Mouse (Mus musculus) lung, postnatal 0 days (tissue): Measurements from ENCODE around the gene Stag3. TPM values are rescaled to one million over a fixed set of nuclear protein-coding genes. Genes with fewer than 3 reads are reported as not detected.

Source experiments
- ATAC-seq: fragments of 200-750 bp; cut with Nextera tagmentation; 2 replicates; pipeline ENCODE4 v1.8.0; 2017; ENCODE audit warnings: moderate library complexity
- DNase-seq: peaks from one replicate; pipeline ENCODE4 v3.0.0-alpha.2; 2016; ENCODE audit warnings: low spot score
- H3K27ac ChIP-seq: fragments of 300-500 bp; sonication (generic); 2 replicates; pipeline ENCODE4 v1.5.1; 2014; ENCODE audit warnings: antibody characterized with exemption, mild to moderate bottlenecking, low read length, mixed read lengths
- H3K27me3 ChIP-seq: fragments of 300-500 bp; sonication (generic); replicated peaks from 2 replicates; pipeline ENCODE4 v1.6.1; 2014; ENCODE audit warnings: low read length, mixed read lengths; ENCODE audit not compliant: insufficient read depth
- H3K36me3 ChIP-seq: fragments of 300-500 bp; sonication (generic); 2 replicates; pipeline ENCODE4 v1.6.1; 2014; ENCODE audit warnings: low read length, mixed read lengths; ENCODE audit not compliant: insufficient read depth
- H3K4me1 ChIP-seq: fragments of 300-500 bp; sonication (generic); 2 replicates; pipeline ENCODE4 v1.6.1; 2014; ENCODE audit warnings: antibody characterized with exemption, low read depth, low read length, mixed read lengths; ENCODE audit not compliant: insufficient read depth
- H3K4me2 ChIP-seq: fragments of 300-500 bp; sonication (generic); replicated peaks from 2 replicates; pipeline ENCODE4 v1.6.1; 2014; ENCODE audit warnings: low read depth, mild to moderate bottlenecking, low read length, moderate library complexity, mixed read lengths
- H3K4me3 ChIP-seq: fragments of 300-500 bp; sonication (generic); 2 replicates; pipeline ENCODE4 v1.5.1; 2014; ENCODE audit warnings: low read depth, low read length
- H3K9ac ChIP-seq: fragments of 300-500 bp; sonication (generic); replicated peaks from 2 replicates; pipeline ENCODE4 v1.6.1; 2014; ENCODE audit warnings: low read depth, mild to moderate bottlenecking
- H3K9me3 ChIP-seq: fragments of 300-500 bp; sonication (generic); 2 replicates; pipeline ENCODE4 v1.6.1; 2016; ENCODE audit warnings: low read length, mixed read lengths
- CTCF ChIP-seq: IDR thresholded peaks from 2 replicates; pipeline ENCODE4 v1.5.1; 2016; ENCODE audit warnings: antibody characterized with exemption, mild to moderate bottlenecking
- EP300 ChIP-seq: IDR thresholded peaks from 2 replicates; pipeline ENCODE4 v1.6.1; 2016; ENCODE audit warnings: antibody characterized with exemption, mild to moderate bottlenecking, control low read depth
- WGBS: fragments of 180-500 bp; shearing (Covaris S2); extraction: QIAGEN DNeasy Blood & Tissue Kit; methylation state at CpG from one replicate; pipeline ENCODE4 v1.1.7; 2014; 5-methylcytosine and 5-hydroxymethylcytosine counted together
- polyA plus RNA-seq: library from polyadenylated mRNA; unstranded; fragments of >200 nt; fragmentation: Nextera tagmentation; extraction: Ambion mirVana; gene quantifications from 2 replicates; pipeline ENCODE4 v1.2.1, GENCODE M21; 2015

The Stag3 gene
- polyA plus RNA-seq, 1 experiment from 2014 or later: 0.20 TPM

DNA sequence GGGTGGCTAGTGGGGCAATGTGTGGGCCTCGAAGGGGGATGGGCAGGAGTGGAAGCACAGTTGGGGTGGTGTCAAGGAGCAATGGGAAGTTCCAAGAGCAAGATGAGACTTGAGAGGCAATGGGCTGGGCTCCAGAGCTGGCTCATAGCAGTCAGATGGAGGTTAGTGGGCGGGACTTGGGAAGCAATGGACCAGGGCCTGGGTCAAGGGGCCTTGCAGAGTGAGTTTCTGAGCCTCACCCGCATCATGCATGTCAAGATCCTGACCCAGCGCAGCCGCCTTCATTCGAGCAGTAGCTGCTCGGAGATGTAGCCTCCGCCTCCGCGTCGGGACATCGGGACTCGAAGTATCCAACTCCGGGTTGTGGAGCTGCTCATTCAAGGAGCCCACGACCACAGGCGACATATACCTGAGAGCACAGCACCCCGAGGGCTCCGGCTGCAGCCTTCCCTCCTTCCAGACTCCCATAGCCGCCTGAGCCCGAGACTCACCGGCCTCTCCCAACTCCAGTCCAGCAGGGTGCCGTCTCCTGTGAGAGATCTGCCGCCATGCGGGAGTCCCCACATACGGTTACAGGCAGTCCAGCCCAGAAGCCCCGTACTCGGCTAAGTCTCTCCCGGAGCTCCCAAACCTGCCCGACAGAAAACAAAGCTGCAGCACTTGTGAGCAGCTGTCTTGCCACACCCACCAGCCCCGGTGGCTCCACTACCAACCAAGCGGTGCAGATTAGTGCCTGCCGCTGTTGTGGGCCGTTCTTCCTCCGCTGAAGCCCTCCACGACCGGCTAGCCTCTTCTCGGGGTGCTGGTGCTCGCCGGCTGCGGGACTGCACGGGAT, 4.6 kb upstream of the Stag3 start:
- TF ChIP-seq EP300 (no peak), CTCF (no peak)
- peak overlapping the region; percentile 38 for H3K4me2 ChIP-seq
- H3K36me3 ChIP-seq: no peaks in the 10 kb centered on the region
- 41% methylated on average over 41 of the region's 41 CpGs for WGBS
- ATAC-seq (no peak), DNase-seq (no peak)
- no peaks in the 10 kb centered on the region for H3K9me3 ChIP-seq
- H3K4me3 ChIP-seq: no peak overlapping the region
- no peaks in the 10 kb centered on the region for H3K27me3 ChIP-seq
- H3K27ac ChIP-seq: no peak overlapping the region
- no peaks in the 10 kb centered on the region for H3K4me1 ChIP-seq
- H3K9ac ChIP-seq: 0 out of 2 replicates have a peak overlapping the region, but pooled peaks have one; percentile 8

GRCm38 (mm10) chr5:138277994-138278393, 2.0 kb upstream of the Stag3 start:
- DNase-seq (no peak), ATAC-seq (no peak)
- no peak overlapping the region for H3K4me2 ChIP-seq

DNA sequence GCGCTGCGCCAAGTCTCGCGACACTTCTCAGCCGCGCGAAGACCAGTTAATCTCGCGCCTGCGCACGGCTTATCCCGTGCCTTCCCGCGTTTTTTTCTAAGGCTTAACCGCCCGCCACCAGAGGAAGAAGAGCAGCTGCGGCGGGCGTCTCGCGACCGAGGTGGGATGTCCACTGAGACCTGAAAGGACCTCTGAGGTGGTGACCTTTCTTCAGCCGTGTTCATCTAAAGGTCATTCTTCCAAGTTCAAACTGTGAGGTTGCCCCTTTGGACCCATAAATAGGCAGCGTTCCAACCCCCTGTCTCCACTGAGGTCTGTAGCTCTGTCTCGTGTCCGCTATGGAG, 357 bp downstream of the Stag3 start:
- no peaks in the 10 kb centered on the region for H3K9me3 ChIP-seq
- 18% methylated on average over 26 of the region's 26 CpGs for WGBS
- no peaks in the 10 kb centered on the region for H3K27me3 ChIP-seq
- peak overlapping the region; percentile 34; the same call in 1 of the 2 replicates for H3K4me3 ChIP-seq
- H3K36me3 ChIP-seq: no peaks in the 10 kb centered on the region
- TF ChIP-seq CTCF (no peak), EP300 (no peak)
- H3K4me1 ChIP-seq: no peaks in the 10 kb centered on the region
- H3K9ac ChIP-seq: no peak overlapping the region
- H3K27ac ChIP-seq: no peak overlapping the region
- H3K4me2 ChIP-seq: peak overlapping the region; percentile 72
- no peak for ATAC-seq
- DNase-seq: no peak

More at GRCm38 (mm10) chr5:138277994-138278393, 2.0 kb upstream of the Stag3 start:
- TF ChIP-seq EP300 (no peak), CTCF (no peak)
- H3K9me3 ChIP-seq: no peaks in the 10 kb centered on the region
- no peaks in the 10 kb centered on the region for H3K4me1 ChIP-seq
- H3K36me3 ChIP-seq: no peaks in the 10 kb centered on the region
- no peak overlapping the region for H3K9ac ChIP-seq
- H3K4me3 ChIP-seq: no peak overlapping the region
- no peak overlapping the region for H3K27ac ChIP-seq
- no peaks in the 10 kb centered on the region for H3K27me3 ChIP-seq
- 84% methylated on average over 7 of the region's 7 CpGs for WGBS

DNA sequence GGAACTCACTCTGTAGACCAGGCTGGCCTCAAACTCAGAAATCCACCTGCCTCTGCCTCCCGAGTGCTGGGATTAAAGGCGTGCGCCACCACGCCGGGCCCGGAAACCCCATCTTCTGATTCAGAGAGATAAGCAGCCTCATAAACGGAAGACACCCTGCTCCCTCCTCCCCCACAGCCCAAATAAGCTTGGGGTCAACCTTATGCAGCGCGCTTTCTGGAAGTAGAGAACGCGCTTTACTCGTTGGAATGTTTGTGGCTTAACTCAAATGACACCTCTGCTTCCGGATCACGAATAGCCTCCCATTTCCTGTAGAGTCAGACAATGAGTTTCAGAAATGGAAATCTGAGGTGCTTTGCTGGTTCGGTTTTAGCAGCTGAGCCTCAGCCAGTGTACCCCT, 789 bp downstream of the Stag3 start:
- no peak for TF ChIP-seq EP300
- no peak for TF ChIP-seq CTCF
- H3K9ac ChIP-seq: no peak overlapping the region
- no peak overlapping the region for H3K27ac ChIP-seq
- H3K36me3 ChIP-seq: no peaks in the 10 kb centered on the region
- DNase-seq (no peak), ATAC-seq (no peak)
- H3K27me3 ChIP-seq: no peaks in the 10 kb centered on the region
- no peak overlapping the region for H3K4me3 ChIP-seq
- no peaks in the 10 kb centered on the region for H3K9me3 ChIP-seq
- H3K4me1 ChIP-seq: no peaks in the 10 kb centered on the region
- WGBS: 89% methylated on average over 15 of the region's 15 CpGs
- no peak overlapping the region for H3K4me2 ChIP-seq

DNA sequence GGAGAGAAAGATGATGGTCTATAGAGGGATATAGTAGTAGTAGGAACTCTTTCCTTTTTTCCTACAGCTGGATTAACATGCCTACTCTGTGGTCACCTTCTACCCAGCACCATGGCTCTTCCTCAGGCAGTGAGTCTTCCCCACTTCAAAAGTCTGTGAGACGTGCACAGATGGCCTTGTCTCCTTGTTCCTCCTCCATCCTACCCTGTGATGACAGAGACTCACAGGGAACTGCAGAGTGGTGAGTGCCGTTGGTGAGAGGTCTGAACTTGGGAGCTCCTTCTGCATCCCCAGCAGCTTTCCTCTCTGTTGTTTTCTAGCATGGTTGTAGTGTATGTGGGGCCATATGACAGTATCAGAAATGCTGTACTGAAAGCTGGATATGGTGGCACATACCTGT, 1.8 kb downstream of the Stag3 start:
- H3K4me2 ChIP-seq: no peak overlapping the region
- WGBS: 68% methylated on average over 2 of the region's 2 CpGs
- no peaks in the 10 kb centered on the region for H3K9me3 ChIP-seq
- H3K9ac ChIP-seq: no peak overlapping the region
- DNase-seq (no peak), ATAC-seq (no peak)
- no peaks in the 10 kb centered on the region for H3K27me3 ChIP-seq
- TF ChIP-seq CTCF (no peak), EP300 (no peak)
- no peaks in the 10 kb centered on the region for H3K36me3 ChIP-seq
- H3K4me1 ChIP-seq: no peaks in the 10 kb centered on the region
- H3K27ac ChIP-seq: no peak overlapping the region
- H3K4me3 ChIP-seq: no peak overlapping the region

GRCm38 (mm10) chr5:138283540-138283939, 3.5 kb downstream of the Stag3 start:
- peak; percentile 41 for TF ChIP-seq CTCF
- TF ChIP-seq EP300: no peak
- Histone ChIP-seq H3K27me3 (no peaks in the 10 kb centered on the region), H3K9ac (no peak overlapping the region), H3K4me3 (no peak overlapping the region), H3K27ac (no peak overlapping the region), H3K4me1 (no peaks in the 10 kb centered on the region), H3K4me2 (no peak overlapping the region), H3K36me3 (no peaks in the 10 kb centered on the region), H3K9me3 (no peaks in the 10 kb centered on the region)
- WGBS: 52% methylated on average over 1 of the region's 1 CpGs
- DNase-seq: no peak
- no peak for ATAC-seq
